Comparison of ENCODE assay signal across 12 mouse cellular contexts in the genomic region with DNA sequence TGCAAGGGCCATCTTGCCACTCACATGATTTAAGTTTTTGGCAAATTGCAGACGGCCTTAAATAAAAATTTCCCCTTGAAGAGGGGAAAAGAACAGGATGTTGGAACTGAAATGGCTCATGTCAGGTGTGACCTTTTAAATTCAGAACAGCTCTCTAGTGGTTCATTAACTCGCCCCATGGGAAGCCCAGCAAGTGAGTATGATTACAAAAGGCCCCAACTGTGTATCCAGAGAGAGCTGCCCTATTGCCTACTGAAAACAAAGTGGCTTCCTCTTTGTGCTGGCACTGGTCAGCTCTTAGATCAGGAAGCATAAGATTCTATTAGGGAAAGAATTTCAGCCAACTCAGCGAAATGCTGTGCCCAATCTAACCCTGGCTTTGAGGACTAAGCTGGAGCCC.
DNase-seq lines count a peak whose midpoint lies in the region; ATAC-seq lines count a peak whose summit lies in the region.
"Had no signal": no experiment of that assay in that cellular context is flagged by ENCODE, and none has a peak within 500 bp of the region (broad histone marks: within the 10 kb centered on the region; RNA-seq: fewer than 3 reads in every experiment).

No protein-coding gene starts in this region.

- no peak overlapping the region for H3K4me2 ChIP-seq in kidney, embryonic 15.5 days
- H3K4me2 ChIP-seq: midbrain, embryonic 13.5 days had no signal

- no peaks in the 10 kb centered on the region for H3K9me3 ChIP-seq in kidney, embryonic 15.5 days (replicated peaks)
- H3K9me3 ChIP-seq: midbrain, embryonic 13.5 days had no signal

- WGBS in kidney, embryonic 15.5 days = 48% methylated on average over 3 of the region's 3 CpGs

- no peak overlapping the region for H3K9ac ChIP-seq in kidney, embryonic 15.5 days
- H3K9ac ChIP-seq: midbrain, embryonic 13.5 days had no signal

- H3K27me3 ChIP-seq in kidney, embryonic 15.5 days = no peaks in the 10 kb centered on the region
- H3K27me3 ChIP-seq: midbrain, embryonic 13.5 days had no signal

- no peak overlapping the region for H3K4me3 ChIP-seq in kidney, embryonic 15.5 days (replicated peaks)
- H3K4me3 ChIP-seq: midbrain, embryonic 13.5 days had no signal

- no peak overlapping the region for H3K27ac ChIP-seq in kidney, embryonic 15.5 days
- H3K27ac ChIP-seq: midbrain, embryonic 13.5 days had no signal

- no peaks in the 10 kb centered on the region for H3K36me3 ChIP-seq in kidney, embryonic 15.5 days
- H3K36me3 ChIP-seq: midbrain, embryonic 13.5 days had no signal

- no peaks in the 10 kb centered on the region for H3K4me1 ChIP-seq in kidney, embryonic 15.5 days
- H3K4me1 ChIP-seq: midbrain, embryonic 13.5 days had no signal

- peak; percentile 42 for DNase-seq in cerebellum, adult 11-12 months
- DNase-seq in cerebellum, adult 8-10 months = no peak
- peak; percentile 1 to 4 for DNase-seq in kidney, adult 8-10 months
- peak; percentile 9 for DNase-seq in lung, postnatal 36 days
- no peak for DNase-seq in lung, adult 18-20 months
- DNase-seq in kidney, postnatal 36 days = peak; percentile 2 to 4
- no peak for DNase-seq in spleen, adult 18-20 months
- DNase-seq: heart, adult 11 months; heart, postnatal 4 days; liver had no signal

- no peak for ATAC-seq in kidney, embryonic 15.5 days (replicated peaks; ENCODE audit: low FRiP score)
- ATAC-seq: midbrain, embryonic 13.5 days had no signal

Comparison
In these comparisons a context has a peak if more than half of its experiments do, and no peak if none do; other contexts are left out.
1. DNase-seq: peak in cerebellum, adult 11-12 months (single experiment), kidney, adult 8-10 months (2 of 2), lung, postnatal 36 days (single experiment) and kidney, postnatal 36 days (2 of 2); none in cerebellum, adult 8-10 months (single experiment), lung, adult 18-20 months (0 of 2) and spleen, adult 18-20 months (0 of 2).